Mouse (Mus musculus): ENCODE results near the gene Brinp2. TPM values are rescaled to one million over a fixed set of nuclear protein-coding genes. Genes with fewer than 3 reads are reported as not detected.

Gene Brinp2
- 1 to 10 TPM; 2.7 to 3.6 TPM for total RNA-seq (2021)
- long read RNA-seq, experiment 1, result 0 reads
- long read RNA-seq, experiment 2, full-length matches to known transcripts, result 1 of 2 reads
- long read RNA-seq, experiment 2, partial matches to known transcripts, result 1 of 2 reads
- long read RNA-seq, experiment 2, other reads (novel, unspliced or antisense), result 0 of 2 reads

DNA sequence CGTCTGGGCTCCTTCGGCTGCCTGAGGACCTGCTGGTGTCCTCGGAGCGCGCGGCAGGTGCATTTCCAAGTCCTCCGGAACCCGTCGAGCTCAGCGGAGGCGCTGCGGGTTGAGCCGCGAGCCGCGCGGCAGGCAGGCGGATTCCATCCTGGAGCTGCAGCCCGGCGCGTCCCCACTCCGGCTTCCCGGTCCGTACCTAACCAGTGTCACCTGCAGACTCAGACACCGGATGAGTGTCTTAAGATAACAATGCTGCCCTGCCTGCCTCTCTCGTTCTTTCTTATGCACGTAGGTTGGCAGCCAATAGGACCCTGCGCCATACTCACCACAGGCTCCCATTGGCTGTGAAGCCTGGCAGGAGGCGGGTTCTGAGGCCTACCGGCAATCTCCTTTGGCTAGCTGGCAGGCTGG is at the start of gene Brinp2:
Brinp2 (minus strand) TSS at position 276 of the 411 bp plus-strand sequence.
- peak; percentile 38 to 57 for DNase-seq (ENCODE audit: low spot score in 2 of 2)

DNA sequence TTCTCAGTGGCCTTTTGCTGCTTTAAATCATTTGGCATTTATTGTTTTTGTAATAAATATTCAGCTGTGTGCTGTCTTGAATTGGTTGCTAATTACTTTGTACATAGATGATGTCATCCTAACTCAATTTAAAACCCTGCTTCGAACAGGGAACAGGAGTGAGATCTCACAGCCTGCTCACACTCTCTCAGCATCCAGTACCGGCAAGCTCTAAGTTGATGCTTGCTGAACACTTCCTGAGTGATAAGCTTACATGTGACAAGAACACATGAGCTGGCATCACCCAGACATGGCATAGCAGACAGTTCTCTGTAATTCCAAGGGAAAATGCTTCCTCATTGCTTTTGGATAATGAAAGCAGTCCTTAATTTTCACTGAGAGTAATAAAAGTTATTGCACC is 44.8 kb upstream of the Brinp2 start:
- DNase-seq (ENCODE audit: low spot score in 2 of 2), result no peak

DNA sequence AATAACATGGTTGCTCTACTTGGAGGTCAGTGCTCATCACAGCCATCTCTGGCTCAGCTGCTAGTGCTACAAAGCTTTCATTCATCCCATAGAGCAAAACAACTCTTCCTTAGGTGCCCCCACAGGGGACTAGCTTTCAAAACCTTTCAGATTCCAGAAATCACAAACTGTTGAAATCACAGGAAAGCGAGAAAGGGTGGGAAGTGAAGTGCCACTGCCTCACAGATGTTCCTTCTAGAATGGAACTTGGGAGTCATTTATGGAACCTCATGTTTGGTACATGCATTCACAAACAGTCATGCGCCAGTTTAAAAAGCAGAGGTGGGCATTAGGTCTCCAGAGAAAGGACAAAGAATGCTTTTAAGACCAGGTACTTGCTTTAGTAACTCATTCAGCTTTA is 40.9 kb upstream of the Brinp2 start:
- DNase-seq (ENCODE audit: low spot score in 2 of 2), result no peak

DNA sequence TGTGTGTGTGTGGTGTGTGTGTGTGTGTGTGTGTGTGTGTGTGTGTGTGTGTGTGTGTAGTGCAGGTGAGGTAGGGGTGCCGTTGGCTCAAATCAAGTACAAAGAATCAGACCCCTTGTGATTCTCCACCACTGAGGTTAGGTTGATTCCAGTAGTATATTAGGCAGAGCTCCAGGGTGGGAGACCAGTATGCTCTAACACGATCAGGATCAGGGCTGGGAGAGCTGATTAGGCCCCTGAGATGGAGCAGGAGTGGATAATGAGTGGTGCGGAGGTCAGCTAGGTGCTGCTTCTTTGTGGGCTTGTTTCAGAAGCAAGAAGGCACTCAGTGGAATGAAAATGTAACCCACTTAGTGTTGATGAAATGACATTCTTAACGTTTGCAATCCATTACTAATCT is 34.6 kb upstream of the Brinp2 start:
- DNase-seq (ENCODE audit: low spot score in 2 of 2), result no peak

DNA sequence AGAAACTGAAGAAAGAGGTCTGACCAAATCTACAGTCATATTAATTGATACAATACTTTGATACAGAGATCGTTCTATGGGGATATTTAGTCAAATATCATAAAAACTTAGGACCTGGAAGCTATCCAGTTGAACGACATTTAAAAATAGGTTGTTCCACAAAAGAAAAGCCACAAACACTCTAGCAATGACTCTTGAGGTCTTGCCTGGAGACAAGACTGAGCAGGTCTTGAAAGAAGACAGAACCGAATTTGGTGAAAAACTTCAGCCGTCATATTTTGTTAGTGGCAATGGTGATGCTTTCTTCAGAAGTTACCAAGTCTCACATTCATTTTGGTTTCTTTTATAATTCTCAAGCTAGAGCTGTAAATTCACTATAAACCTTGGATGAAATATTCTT is 32.9 kb upstream of the Brinp2 start:
- no peak for DNase-seq (ENCODE audit: low spot score in 2 of 2)

DNA sequence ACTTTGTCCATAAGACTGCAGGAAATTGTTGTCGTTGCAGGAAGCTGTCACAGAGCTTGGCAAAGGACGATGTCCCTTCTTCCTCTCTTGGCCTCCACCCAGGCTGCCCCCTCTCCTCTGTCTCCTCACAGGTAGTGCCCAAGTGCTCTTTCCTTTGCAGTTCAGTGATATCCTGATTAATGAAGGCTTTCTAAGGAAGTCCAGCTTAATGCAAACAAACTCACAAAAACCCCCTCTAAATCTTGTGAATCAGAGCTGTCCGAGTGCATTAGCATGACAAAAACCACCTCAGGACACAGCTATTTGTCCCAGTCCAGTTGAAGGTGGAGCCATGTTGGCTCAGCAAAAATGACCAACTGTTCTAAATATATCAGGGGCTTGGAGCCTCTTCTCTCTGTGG is 30.7 kb upstream of the Brinp2 start:
- no peak for DNase-seq (ENCODE audit: low spot score in 2 of 2)

DNA sequence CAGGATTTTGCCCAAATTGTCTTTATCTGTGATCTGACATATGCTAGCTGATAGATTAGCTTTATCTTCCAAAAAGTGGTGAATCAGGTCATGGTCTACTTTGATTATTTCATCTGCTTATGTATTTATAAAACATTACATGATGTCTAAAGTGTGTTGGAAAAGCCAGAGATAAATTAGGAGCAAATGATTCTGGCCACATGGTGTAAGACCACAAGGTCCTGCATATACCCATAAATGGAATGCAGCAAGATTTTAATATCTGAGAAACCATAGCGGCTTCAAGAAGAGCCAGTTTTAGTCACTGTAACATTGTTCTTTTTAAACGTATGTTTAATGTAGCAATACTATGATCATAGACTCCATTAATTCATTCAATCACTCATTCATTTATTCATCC is 29.2 kb upstream of the Brinp2 start:
- no peak for DNase-seq (ENCODE audit: low spot score in 2 of 2)

DNA sequence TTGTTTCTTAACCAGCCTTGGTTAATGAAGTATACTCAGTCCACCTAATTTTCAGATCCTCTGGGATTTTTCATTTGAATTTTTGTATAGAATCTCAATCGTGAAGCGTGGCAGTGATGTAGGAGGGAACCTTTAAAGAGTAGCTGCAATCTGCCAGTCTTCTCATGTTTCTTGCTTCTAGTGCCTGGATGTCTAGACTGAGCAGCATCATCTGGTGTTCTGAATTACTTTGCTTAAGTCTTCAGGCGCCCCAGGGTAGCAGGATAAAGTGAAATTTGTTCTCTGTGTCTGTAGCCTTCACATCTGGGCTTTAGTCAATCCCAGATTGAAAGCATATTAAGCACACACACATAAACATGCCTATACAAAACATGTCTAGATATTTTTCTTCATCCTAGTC is 27.1 kb upstream of the Brinp2 start:
- no peak for DNase-seq (ENCODE audit: low spot score in 2 of 2)

DNA sequence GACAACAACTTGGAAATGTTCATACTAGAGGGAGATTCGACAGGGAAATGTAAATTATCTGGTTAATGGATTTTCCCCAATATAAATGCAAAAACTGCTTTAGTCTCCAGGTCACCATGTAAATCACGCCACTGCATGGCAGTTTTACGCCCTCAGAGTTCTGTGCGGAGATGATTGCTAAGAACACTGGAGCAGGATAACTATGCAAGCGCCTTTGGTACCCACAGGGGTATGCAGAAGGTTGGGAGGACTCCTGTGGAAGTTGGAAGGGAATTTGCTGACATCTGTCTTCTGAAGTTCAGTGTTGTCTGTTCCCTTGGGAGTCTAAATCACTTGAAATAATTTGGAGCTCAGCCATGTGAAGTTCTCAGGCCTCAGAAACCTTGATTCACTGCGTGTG is 26.2 kb upstream of the Brinp2 start:
- no peak for DNase-seq (ENCODE audit: low spot score in 2 of 2)

DNA sequence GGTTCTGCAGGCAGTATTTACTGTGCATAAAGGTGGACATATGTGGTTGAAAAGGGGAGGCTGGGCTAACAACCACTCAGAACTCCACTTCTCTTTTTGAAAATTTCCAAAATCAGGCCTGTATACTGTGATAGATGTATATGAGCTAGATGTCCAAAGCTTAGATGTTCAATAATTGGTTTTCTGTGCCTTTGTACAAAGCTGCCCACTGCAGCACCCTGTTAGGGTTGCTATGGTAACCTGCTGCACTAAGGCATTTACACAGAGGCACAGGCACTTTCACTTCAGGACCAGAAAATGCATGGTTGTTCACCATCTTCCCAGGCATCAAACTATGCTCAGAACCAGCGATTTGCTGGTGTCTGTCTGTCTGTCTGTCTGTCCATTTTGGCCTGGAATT is 8.3 kb upstream of the Brinp2 start:
- no peak for DNase-seq (ENCODE audit: low spot score in 2 of 2)

DNA sequence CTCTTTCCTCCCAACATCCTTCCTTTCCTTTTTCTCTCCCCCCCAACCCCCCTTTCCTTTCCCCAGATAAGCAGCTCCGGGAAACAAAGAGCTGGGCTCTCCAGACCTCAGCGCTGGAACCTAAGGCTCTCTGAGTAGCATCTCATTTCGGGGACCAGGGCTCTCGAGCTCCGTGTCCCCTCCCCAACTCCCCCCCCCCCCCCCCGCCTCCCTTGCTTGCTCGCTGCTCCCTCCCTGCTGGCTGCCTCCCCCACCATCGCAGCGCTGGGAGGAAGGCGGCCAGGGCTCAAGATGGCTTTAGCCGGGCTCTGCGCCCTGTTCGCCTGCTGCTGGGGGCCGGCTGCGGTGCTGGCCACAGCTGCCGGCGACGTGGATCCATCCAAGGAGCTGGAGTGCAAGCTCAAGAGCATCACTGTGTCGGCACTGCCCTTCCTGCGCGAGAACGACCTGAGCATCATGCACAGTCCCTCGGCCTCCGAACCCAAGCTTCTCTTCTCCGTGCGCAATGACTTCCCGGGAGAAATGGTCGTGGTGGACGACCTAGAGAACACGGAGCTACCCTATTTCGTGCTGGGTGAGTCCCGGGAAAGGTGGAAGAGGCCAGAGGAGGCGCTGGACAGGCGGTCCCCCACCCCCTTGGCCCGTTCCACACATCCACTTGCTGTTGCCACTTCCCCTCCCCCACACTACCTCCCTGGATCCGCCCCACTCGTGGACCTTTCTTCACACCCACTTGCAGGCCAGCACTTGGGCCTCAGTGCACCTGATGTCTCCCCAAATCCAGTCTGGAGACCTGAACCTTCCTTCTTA is 6.4 kb upstream of the Brinp2 start:
- no peak for DNase-seq (ENCODE audit: low spot score in 2 of 2)

DNA sequence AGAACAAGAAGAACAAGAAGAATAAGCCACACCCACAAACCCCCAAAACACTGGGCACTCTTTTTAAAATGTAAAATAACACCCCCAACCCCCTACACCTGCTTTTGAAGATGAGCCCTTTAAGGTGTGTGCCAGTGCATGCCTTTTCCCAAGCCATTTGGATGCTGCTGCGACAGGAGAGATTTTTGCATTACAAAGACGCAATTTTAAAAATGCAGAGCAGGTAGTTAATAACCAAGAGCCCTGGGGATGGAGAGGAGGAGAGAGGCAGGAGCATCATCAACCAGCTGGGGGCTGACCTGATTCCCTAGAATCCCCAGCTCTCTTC is 5.8 kb upstream of the Brinp2 start, which contains the start of gene Astn1:
Astn1 (plus strand) TSS at position 310 of the 328 bp plus-strand sequence.
- no peak for DNase-seq (ENCODE audit: low spot score in 2 of 2)

DNA sequence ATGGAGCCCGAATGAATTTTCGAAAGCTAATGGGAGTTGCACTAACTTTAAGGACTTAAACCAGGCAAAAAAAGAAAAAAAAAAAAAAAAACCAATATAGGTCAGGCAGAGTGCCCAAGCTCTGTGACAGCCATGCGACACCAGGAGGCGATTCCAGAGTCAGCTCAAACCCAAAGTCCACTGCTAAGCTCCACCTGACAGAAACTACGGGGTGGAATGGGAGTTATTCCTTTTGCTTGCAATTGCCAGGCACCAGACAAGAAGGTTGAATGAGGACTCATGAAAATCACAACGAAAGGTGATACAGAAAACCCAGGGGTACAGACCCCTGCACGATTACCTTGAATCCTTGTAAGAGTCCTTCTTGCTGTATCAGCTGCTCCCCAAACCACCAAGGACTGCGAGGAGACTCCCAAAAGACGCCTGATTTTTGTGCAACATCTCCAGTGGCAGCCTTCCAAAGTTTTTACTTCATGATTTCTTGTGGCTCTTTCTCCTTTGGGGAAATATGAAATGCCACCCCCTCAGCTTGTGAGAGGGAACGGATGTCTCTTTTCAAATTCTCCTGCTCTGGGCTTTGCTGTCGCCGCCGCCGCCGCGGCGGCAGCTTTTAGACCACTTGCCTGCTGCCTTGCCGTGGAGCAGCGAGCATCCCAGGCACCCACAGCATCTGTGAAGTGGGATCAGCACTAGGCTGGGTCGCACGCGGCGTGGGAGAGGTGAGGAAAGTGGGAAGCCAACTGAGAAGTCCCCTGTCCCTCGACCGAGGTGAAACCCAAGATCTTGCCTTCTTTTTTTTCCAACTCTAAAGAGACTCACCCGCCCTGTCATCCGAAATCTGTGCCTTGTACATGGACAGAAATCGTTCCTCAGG is 712 bp downstream of the Brinp2 start:
- no peak for DNase-seq (ENCODE audit: low spot score in 2 of 2)

DNA sequence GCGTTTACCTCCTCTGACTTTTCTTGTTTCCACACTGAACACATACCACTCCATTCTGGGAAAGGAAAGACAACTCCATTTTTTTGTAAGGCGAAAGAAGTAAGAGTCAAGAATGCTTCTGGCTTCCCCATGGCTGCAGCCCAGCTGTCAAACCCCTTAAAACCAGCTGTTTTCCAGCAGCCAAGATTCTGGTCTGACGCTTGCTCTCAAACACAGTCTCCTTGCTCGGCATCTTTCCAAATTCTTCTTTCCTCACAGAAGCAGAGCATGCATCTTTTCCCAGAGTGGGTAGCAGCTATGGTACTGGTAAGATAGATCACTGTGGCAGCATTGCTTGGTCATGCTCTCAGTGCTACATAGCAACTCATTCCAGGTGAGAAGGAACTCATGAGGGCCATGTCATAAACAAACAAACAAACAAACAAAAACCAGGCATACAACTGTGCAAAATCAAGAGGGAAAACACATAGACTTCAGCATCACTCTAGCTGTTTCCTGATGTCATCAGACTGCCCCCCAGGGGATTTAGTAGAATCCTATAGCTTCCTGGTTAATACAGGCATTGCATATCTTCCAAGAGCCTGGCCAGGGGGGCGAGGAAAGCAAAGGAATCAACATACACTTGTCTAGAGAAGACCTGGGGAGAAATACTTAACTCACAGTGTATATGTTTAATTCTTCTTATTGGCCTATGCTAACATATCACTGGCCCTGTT is 2.3 kb downstream of the Brinp2 start:
- DNase-seq (ENCODE audit: low spot score in 2 of 2), result no peak

DNA sequence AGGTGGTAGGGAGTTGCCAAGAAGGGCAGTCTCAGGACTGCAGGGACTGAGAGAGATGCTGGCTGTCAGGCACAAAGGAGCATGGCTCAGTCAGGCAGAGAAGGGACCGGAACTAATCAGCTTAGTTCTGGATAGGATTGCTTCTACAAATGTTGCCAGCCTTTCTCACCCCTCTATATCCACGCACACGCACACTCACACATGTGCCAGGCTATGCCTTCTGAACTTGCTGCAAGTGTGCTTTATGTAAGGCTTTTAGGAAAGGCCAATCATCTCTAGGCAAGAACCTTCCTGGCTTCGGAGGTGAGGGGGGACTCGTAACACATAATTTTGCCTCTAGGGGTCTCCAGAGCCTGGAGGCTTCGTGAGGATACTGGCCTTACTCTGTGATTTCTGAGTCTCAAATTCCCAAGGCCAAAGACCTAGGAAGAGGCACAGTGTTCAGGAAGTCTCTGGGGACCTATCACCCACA is 12.8 kb downstream of the Brinp2 start:
- DNase-seq (ENCODE audit: low spot score in 2 of 2), result no peak

DNA sequence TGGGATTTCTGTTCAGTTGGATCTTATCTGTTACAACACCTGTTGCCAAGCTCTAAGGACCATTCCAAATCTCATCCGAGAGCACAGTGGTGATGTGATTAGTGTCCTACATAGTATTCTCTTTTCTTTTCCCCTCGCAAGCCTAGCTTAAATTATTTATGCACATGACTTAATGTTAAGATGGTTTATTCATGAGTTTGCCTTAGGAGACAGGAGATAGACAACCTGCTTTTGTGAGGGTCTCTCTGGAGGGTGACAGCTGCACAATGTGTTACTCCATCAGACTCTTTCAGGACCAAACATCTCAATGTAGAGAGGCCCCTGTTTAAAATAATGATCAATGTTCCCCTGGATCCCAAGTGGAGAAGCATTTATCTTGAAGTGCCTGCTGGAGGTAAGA is 27.3 kb downstream of the Brinp2 start:
- DNase-seq (ENCODE audit: low spot score in 2 of 2), result no peak

DNA sequence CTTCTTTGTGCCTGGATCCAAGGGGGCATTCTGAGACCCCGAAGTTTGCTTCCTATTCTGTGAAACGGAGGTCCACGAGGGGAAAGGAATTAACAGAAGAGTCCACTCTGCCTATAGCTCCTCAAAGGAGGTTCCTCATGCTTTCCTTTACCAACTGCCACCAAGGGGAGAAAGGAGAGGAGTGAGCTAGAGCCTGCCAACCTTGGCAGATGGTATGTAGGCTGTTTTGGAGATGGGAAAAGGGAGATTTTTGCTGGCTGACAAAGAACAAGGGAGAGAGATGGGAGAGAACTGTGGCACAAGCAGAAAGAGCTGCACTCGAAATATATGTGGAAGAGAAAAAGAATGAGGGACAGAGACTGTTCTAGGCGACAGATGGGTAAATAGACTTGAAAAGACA is 28.0 kb downstream of the Brinp2 start:
- no peak for DNase-seq (ENCODE audit: low spot score in 2 of 2)

DNA sequence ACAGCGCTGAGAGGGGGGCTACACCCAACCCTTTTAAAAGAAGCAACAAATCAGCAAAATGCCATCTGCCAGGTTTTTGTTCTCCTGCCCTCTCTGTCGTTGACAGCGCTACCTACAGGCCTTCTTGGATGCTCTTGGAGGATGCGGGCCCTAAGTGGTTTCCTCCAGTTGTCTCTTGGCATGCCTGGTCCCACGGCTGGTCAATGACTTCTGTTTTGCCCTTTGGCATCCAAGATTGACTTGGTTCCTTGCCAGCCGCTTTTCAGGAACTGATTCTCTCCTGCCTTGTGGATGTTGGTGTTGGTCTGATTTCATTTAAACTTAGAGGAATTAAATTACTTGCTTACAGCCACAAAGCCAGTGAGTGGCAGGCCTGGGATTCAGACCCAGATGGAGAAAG is 32.8 kb downstream of the Brinp2 start:
- DNase-seq (ENCODE audit: low spot score in 2 of 2), result no peak

DNA sequence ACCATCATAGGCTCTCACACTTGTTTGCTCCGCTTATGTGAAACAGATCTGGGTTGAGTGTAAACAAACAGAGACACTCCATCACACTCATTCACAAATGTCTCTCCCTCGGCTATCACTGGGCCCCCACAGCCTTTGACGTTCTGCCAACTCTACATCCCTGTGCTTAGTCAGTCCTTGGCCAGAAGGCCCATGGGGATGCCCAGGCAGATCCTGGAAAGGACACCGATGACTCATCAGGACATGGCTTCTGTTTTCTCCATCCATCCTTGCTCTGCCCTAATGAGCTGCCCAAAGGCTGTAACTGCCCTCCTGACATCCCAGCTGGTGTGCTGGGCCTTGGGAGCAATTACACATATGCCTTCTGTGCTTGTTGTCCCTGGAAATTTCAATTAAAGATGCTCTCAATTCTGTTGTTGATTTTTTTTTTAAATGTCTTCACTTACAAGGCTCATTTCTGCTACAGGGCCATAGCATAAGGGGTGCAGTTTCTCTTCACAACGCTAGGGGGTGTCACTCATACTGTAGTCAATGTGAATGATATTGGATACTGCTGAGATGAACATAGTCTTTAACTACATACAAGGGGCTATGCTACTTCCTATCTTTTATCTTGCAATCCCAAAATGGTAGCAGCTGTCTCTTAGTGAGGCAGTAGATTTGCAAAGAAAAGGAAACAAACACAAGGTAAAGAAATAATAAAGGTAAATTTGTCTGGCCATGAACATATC is 45.5 kb downstream of the Brinp2 start:
- DNase-seq (ENCODE audit: low spot score in 2 of 2), result peak in 1 of 2 experiments; percentile 9

DNA sequence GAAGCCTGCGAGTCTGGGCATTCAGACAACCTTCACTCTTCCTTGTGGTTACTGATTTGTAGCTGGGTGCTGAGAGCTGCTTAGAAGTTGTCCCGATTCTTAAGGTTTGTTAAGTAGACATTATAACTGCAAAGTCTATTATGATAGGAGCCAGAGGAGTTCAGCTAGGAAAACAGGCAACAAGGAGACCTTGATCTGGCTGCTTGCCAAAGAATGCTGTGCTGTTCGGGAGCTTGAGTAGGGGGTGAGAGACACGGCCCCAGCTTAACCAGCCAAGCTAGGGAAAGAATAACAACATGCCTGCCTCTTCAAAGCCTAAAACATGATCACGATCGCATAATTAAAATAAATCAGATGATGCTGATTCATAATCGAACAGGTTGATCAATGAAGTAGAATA is 59.1 kb downstream of the Brinp2 start:
- no peak for DNase-seq (ENCODE audit: low spot score in 2 of 2)

All from adrenal gland, postnatal 4 days (tissue).